Mouse (Mus musculus) induced T-regulatory cell, adult 2 months (primary cell): Measurements from ENCODE around the gene Arnt2.

ENCODE experiments used
- DNase-seq: peaks from one replicate; pipeline ENCODE4 v3.0.0-alpha.2; 2012; ENCODE audit warnings: low read depth

Arnt2 gene

GRCm38 (mm10) chr7:84409896-84410521, at the start of gene Arnt2:
TSS of gene Arnt2 (minus strand) at chr7:84410176.
- no peak for DNase-seq

- no peak for DNase-seq
These were observed 41.7 kb upstream of the Arnt2 start for GRCm38 (mm10) chr7:84451681-84452080.

- no peak for DNase-seq
These were observed 39.1 kb upstream of the Arnt2 start for GRCm38 (mm10) chr7:84449066-84449465.

- no peak for DNase-seq
These were observed 38.5 kb upstream of the Arnt2 start for GRCm38 (mm10) chr7:84448512-84448911.

GRCm38 (mm10) chr7:84447740-84448435, 37.9 kb upstream of the Arnt2 start:
- DNase-seq: no peak

- DNase-seq: peak; percentile 83
These were observed 37.1 kb upstream of the Arnt2 start for GRCm38 (mm10) chr7:84447060-84447459.

- DNase-seq: no peak
These were observed 32.5 kb upstream of the Arnt2 start for GRCm38 (mm10) chr7:84442343-84442911.

- no peak for DNase-seq
These were observed 29.6 kb upstream of the Arnt2 start for GRCm38 (mm10) chr7:84439606-84440005.

- DNase-seq: no peak
These were observed 24.9 kb upstream of the Arnt2 start for GRCm38 (mm10) chr7:84434901-84435300.

GRCm38 (mm10) chr7:84432151-84432550, 22.2 kb upstream of the Arnt2 start:
- DNase-seq: no peak

GRCm38 (mm10) chr7:84427221-84427620, 17.2 kb upstream of the Arnt2 start:
- no peak for DNase-seq

- DNase-seq: peak; percentile 81
These were observed 14.9 kb upstream of the Arnt2 start for GRCm38 (mm10) chr7:84424670-84425385.

- no peak for DNase-seq
These were observed 11.8 kb upstream of the Arnt2 start for GRCm38 (mm10) chr7:84421753-84422152.

GRCm38 (mm10) chr7:84421291-84421665, 11.3 kb upstream of the Arnt2 start:
- peak; percentile 37 for DNase-seq

- no peak for DNase-seq
These were observed 10.8 kb upstream of the Arnt2 start for GRCm38 (mm10) chr7:84420581-84421290.

GRCm38 (mm10) chr7:84417441-84417840, 7.5 kb upstream of the Arnt2 start:
- no peak for DNase-seq

- no peak for DNase-seq
These were observed 2.6 kb upstream of the Arnt2 start for GRCm38 (mm10) chr7:84412570-84412969.

GRCm38 (mm10) chr7:84409241-84409895, 608 bp downstream of the Arnt2 start:
- peak; percentile 37 for DNase-seq

- DNase-seq: no peak
These were observed 1.7 kb downstream of the Arnt2 start for GRCm38 (mm10) chr7:84408282-84408681.

- no peak for DNase-seq
These were observed 6.6 kb downstream of the Arnt2 start for GRCm38 (mm10) chr7:84403371-84403770.

GRCm38 (mm10) chr7:84401641-84402455, 8.1 kb downstream of the Arnt2 start:
- no peak for DNase-seq
